Mouse (Mus musculus) midbrain, embryonic 14.5 days (tissue): ENCODE results near the gene Nek9. TPM values are rescaled to one million over a fixed set of nuclear protein-coding genes. Genes with fewer than 3 reads are reported as not detected.

Source experiments
- ATAC-seq: fragments of 200-750 bp; cut with Nextera tagmentation; 2 replicates; pipeline ENCODE4 v1.8.0; 2017; ENCODE audit warnings: moderate number of reproducible peaks, moderate library complexity; ENCODE audit not compliant: low FRiP score, low TSS enrichment
- DNase-seq: peaks from one replicate; pipeline ENCODE4 v3.0.0-alpha.2; 2015
- H3K27ac ChIP-seq: fragments of 300-500 bp; sonication (generic); replicated peaks from 2 replicates; pipeline ENCODE4 v1.5.1; 2014; ENCODE audit warnings: mild to moderate bottlenecking, low read depth, low read length, moderate library complexity
- H3K27me3 ChIP-seq: fragments of 300-500 bp; sonication (generic); 2 replicates; pipeline ENCODE4 v1.6.1; 2014; ENCODE audit warnings: low read length, control low read depth, mixed read lengths; ENCODE audit not compliant: control insufficient read depth, insufficient read depth
- H3K36me3 ChIP-seq: fragments of 300-500 bp; sonication (generic); 2 replicates; pipeline ENCODE4 v1.6.1; 2014; ENCODE audit warnings: low read length, control low read depth; ENCODE audit not compliant: control insufficient read depth, insufficient read depth
- H3K4me1 ChIP-seq: fragments of 300-500 bp; sonication (generic); 2 replicates; pipeline ENCODE4 v1.6.1; 2014; ENCODE audit warnings: mild to moderate bottlenecking, antibody characterized with exemption, low read length, control low read depth; ENCODE audit not compliant: control insufficient read depth, insufficient read depth
- H3K4me2 ChIP-seq: fragments of 300-500 bp; sonication (generic); 2 replicates; pipeline ENCODE4 v1.6.1; 2014; ENCODE audit warnings: mild to moderate bottlenecking, low read length, moderate library complexity
- H3K4me3 ChIP-seq: fragments of 300-500 bp; sonication (generic); replicated peaks from 2 replicates; pipeline ENCODE4 v1.5.1; 2014; ENCODE audit warnings: low read depth, low read length
- H3K9ac ChIP-seq: fragments of 300-500 bp; sonication (generic); replicated peaks from 2 replicates; pipeline ENCODE4 v1.6.1; 2014; ENCODE audit warnings: mild to moderate bottlenecking, low read length, moderate library complexity
- H3K9me3 ChIP-seq: fragments of 300-500 bp; sonication (generic); 2 replicates; pipeline ENCODE4 v1.6.1; 2016; ENCODE audit warnings: low read length, control low read depth, mixed read lengths; ENCODE audit not compliant: control insufficient read depth
- WGBS: fragments of 180-500 bp; shearing (Covaris S2); extraction: QIAGEN DNeasy Blood & Tissue Kit; methylation state at CpG from one replicate; pipeline ENCODE4 v1.1.7; 2014; 5-methylcytosine and 5-hydroxymethylcytosine counted together
- polyA plus RNA-seq: library from polyadenylated mRNA; unstranded; fragments of >200 nt; fragmentation: Nextera tagmentation; extraction: Ambion mirVana; gene quantifications from 2 replicates; pipeline ENCODE4 v1.2.1, GENCODE M21; 2014

Gene Nek9
- polyA plus RNA-seq, 1 experiment from 2014 or later = 10.3 TPM

- 45% methylated on average over 4 of the region's 4 CpGs for WGBS
- no peak for DNase-seq
Observed at GRCm38 (mm10) chr12:85339947-85340346, 785 bp upstream of the Nek9 start.

GRCm38 (mm10) chr12:85338815-85339214 lies 347 bp downstream of the Nek9 start:
- DNase-seq (no peak), ATAC-seq (peak; percentile 64)
- Histone ChIP-seq H3K9me3 (no peaks in the 10 kb centered on the region), H3K9ac (peak overlapping the region; percentile 97), H3K36me3 (peaks cover 29% of the 10 kb centered on the region), H3K27me3 (no peaks in the 10 kb centered on the region), H3K4me3 (peak overlapping the region; percentile 98), H3K4me1 (peaks cover 7% of the 10 kb centered on the region; the same call in 1 of the 2 replicates), H3K4me2 (peak overlapping the region; percentile 75), H3K27ac (peak overlapping the region; percentile 82)
- under 1% methylated on average over 38 of the region's 42 CpGs for WGBS

More at GRCm38 (mm10) chr12:85339947-85340346, 785 bp upstream of the Nek9 start:
- no peak for ATAC-seq
- H3K36me3 ChIP-seq = peaks cover 25% of the 10 kb centered on the region
- no peaks in the 10 kb centered on the region for H3K27me3 ChIP-seq
- H3K27ac ChIP-seq = no peak overlapping the region
- H3K4me2 ChIP-seq = peak overlapping the region; percentile 75
- no peaks in the 10 kb centered on the region for H3K9me3 ChIP-seq
- peaks cover 7% of the 10 kb centered on the region; the same call in 1 of the 2 replicates for H3K4me1 ChIP-seq
- no peak overlapping the region for H3K4me3 ChIP-seq
- H3K9ac ChIP-seq = no peak overlapping the region

GRCm38 (mm10) chr12:85337567-85338311 lies 1.4 kb downstream of the Nek9 start:
- Histone ChIP-seq H3K4me2 (peak overlapping the region; percentile 75), H3K4me3 (peak overlapping the region; percentile 98), H3K27me3 (no peaks in the 10 kb centered on the region), H3K4me1 (peaks cover 7% of the 10 kb centered on the region; the same call in 1 of the 2 replicates), H3K9ac (no peak overlapping the region), H3K36me3 (peaks cover 36% of the 10 kb centered on the region), H3K27ac (no peak overlapping the region), H3K9me3 (no peaks in the 10 kb centered on the region)
- DNase-seq (no peak), ATAC-seq (no peak)
- 85% methylated on average over 6 of the region's 6 CpGs for WGBS

- no peak overlapping the region for H3K4me2 ChIP-seq
Observed at GRCm38 (mm10) chr12:85330153-85330552, 9.0 kb downstream of the Nek9 start.

GRCm38 (mm10) chr12:85308651-85309050 lies 30.5 kb downstream of the Nek9 start:
- Histone ChIP-seq H3K4me3 (no peak overlapping the region), H3K9ac (no peak overlapping the region), H3K9me3 (no peaks in the 10 kb centered on the region), H3K27me3 (no peaks in the 10 kb centered on the region), H3K27ac (no peak overlapping the region), H3K4me2 (no peak overlapping the region), H3K36me3 (peaks cover 97% of the 10 kb centered on the region), H3K4me1 (no peaks in the 10 kb centered on the region)
- ATAC-seq (no peak), DNase-seq (no peak)
- WGBS = 87% methylated on average over 3 of the region's 3 CpGs

More at GRCm38 (mm10) chr12:85330153-85330552, 9.0 kb downstream of the Nek9 start:
- Histone ChIP-seq H3K27ac (no peak overlapping the region), H3K36me3 (peaks cover 88% of the 10 kb centered on the region), H3K4me3 (no peak overlapping the region), H3K27me3 (no peaks in the 10 kb centered on the region), H3K9me3 (no peaks in the 10 kb centered on the region), H3K9ac (no peak overlapping the region), H3K4me1 (no peaks in the 10 kb centered on the region)
- DNase-seq (no peak), ATAC-seq (no peak)
- 93% methylated on average over 7 of the region's 7 CpGs for WGBS

GRCm38 (mm10) chr12:85305247-85305892 lies 33.8 kb downstream of the Nek9 start:
- no peaks in the 10 kb centered on the region for H3K9me3 ChIP-seq
- no peaks in the 10 kb centered on the region for H3K4me1 ChIP-seq
- peak; percentile 94 for DNase-seq
- H3K4me3 ChIP-seq = no peak overlapping the region
- H3K9ac ChIP-seq = no peak overlapping the region
- no peaks in the 10 kb centered on the region for H3K27me3 ChIP-seq
- no peak for ATAC-seq
- WGBS = 50% methylated on average over 16 of the region's 16 CpGs
- no peak overlapping the region for H3K4me2 ChIP-seq
- peaks cover 95% of the 10 kb centered on the region for H3K36me3 ChIP-seq
- H3K27ac ChIP-seq = no peak overlapping the region

GRCm38 (mm10) chr12:85304725-85305124 lies 34.4 kb downstream of the Nek9 start:
- no peak for DNase-seq
- ATAC-seq = no peak
- H3K4me3 ChIP-seq = no peak overlapping the region
- no peak overlapping the region for H3K4me2 ChIP-seq
- H3K4me1 ChIP-seq = no peaks in the 10 kb centered on the region
- no peak overlapping the region for H3K27ac ChIP-seq
- no peaks in the 10 kb centered on the region for H3K9me3 ChIP-seq
- peaks cover 95% of the 10 kb centered on the region for H3K36me3 ChIP-seq
- H3K27me3 ChIP-seq = no peaks in the 10 kb centered on the region
- 84% methylated on average over 4 of the region's 4 CpGs for WGBS
- H3K9ac ChIP-seq = no peak overlapping the region

- no peaks in the 10 kb centered on the region for H3K9me3 ChIP-seq
- ATAC-seq = no peak
- DNase-seq = no peak
- H3K27ac ChIP-seq = no peak overlapping the region
- H3K4me1 ChIP-seq = no peaks in the 10 kb centered on the region
- H3K36me3 ChIP-seq = peaks cover 90% of the 10 kb centered on the region
- H3K27me3 ChIP-seq = no peaks in the 10 kb centered on the region
- H3K4me3 ChIP-seq = no peak overlapping the region
- no peak overlapping the region for H3K9ac ChIP-seq
- 90% methylated on average over 2 of the region's 2 CpGs for WGBS
- no peak overlapping the region for H3K4me2 ChIP-seq
Observed at GRCm38 (mm10) chr12:85303256-85303655, 35.9 kb downstream of the Nek9 start.

GRCm38 (mm10) chr12:85298835-85299180 lies 40.4 kb downstream of the Nek9 start:
- Histone ChIP-seq H3K4me1 (no peaks in the 10 kb centered on the region), H3K4me2 (no peak overlapping the region), H3K36me3 (peaks cover 48% of the 10 kb centered on the region), H3K4me3 (no peak overlapping the region), H3K27me3 (no peaks in the 10 kb centered on the region), H3K9ac (no peak overlapping the region), H3K27ac (no peak overlapping the region), H3K9me3 (peaks cover 4% of the 10 kb centered on the region; the same call in 1 of the 2 replicates)
- ATAC-seq (no peak), DNase-seq (no peak)
- 97% methylated on average over 1 of the region's 1 CpGs for WGBS
